Mouse (Mus musculus) embryonic facial prominence, embryonic 12.5 days (tissue): ENCODE measurements around the gene Mllt1. TPM values are rescaled to one million over a fixed set of nuclear protein-coding genes. Genes with fewer than 3 reads are reported as not detected.

Experiments
- ATAC-seq: fragments of 200-750 bp; cut with Nextera tagmentation; 2 replicates; pipeline ENCODE4 v1.8.0; 2017; ENCODE audit not compliant: insufficient number of reproducible peaks, insufficient read depth, low FRiP score, low TSS enrichment
- H3K27ac ChIP-seq: fragments of 300-500 bp; sonication (generic); 2 replicates; pipeline ENCODE4 v1.5.1; 2016; ENCODE audit warnings: mild to moderate bottlenecking
- H3K27me3 ChIP-seq: fragments of 300-500 bp; sonication (generic); 2 replicates; pipeline ENCODE4 v1.6.1; 2016; ENCODE audit warnings: mild to moderate bottlenecking, moderate library complexity
- H3K36me3 ChIP-seq: fragments of 300-500 bp; sonication (generic); 2 replicates; pipeline ENCODE4 v1.6.1; 2016; ENCODE audit warnings: mild to moderate bottlenecking
- H3K4me1 ChIP-seq: fragments of 300-500 bp; sonication (generic); 2 replicates; pipeline ENCODE4 v1.6.1; 2016
- H3K4me2 ChIP-seq: fragments of 300-500 bp; sonication (generic); replicated peaks from 2 replicates; pipeline ENCODE4 v1.6.1; 2016; ENCODE audit warnings: mild to moderate bottlenecking, moderate library complexity
- H3K4me3 ChIP-seq: fragments of 300-500 bp; sonication (generic); 2 replicates; pipeline ENCODE4 v1.5.1; 2016; ENCODE audit warnings: mild to moderate bottlenecking
- H3K9ac ChIP-seq: fragments of 300-500 bp; sonication (generic); 2 replicates; pipeline ENCODE4 v1.6.1; 2016; ENCODE audit warnings: mild to moderate bottlenecking, moderate library complexity
- H3K9me3 ChIP-seq: fragments of 300-500 bp; sonication (generic); 2 replicates; pipeline ENCODE4 v1.6.1; 2016; ENCODE audit warnings: mild to moderate bottlenecking, moderate library complexity
- WGBS: fragments of 180-500 bp; shearing (Covaris S2); methylation state at CpG from one replicate; pipeline ENCODE4 v1.1.7; 2016; 5-methylcytosine and 5-hydroxymethylcytosine counted together
- polyA plus RNA-seq: library from polyadenylated mRNA; unstranded; fragments of >200 nt; fragmentation: Nextera tagmentation; extraction: Ambion mirVana; gene quantifications from 2 replicates; pipeline ENCODE4 v1.2.1, GENCODE M21; 2016

Gene Mllt1
- polyA plus RNA-seq, 1 experiment from 2014 or later, result 97.2 TPM

GRCm38 (mm10) chr17:56902698-56903097 lies 32.5 kb downstream of the Mllt1 start:
- Histone ChIP-seq H3K4me1 (no peaks in the 10 kb centered on the region), H3K27ac (no peak overlapping the region), H3K4me2 (no peak overlapping the region), H3K36me3 (peaks cover 92% of the 10 kb centered on the region), H3K9ac (no peak overlapping the region), H3K4me3 (no peak overlapping the region), H3K27me3 (no peaks in the 10 kb centered on the region), H3K9me3 (no peaks in the 10 kb centered on the region)
- 79% methylated on average over 5 of the region's 5 CpGs for WGBS
- ATAC-seq, result no peak

DNA sequence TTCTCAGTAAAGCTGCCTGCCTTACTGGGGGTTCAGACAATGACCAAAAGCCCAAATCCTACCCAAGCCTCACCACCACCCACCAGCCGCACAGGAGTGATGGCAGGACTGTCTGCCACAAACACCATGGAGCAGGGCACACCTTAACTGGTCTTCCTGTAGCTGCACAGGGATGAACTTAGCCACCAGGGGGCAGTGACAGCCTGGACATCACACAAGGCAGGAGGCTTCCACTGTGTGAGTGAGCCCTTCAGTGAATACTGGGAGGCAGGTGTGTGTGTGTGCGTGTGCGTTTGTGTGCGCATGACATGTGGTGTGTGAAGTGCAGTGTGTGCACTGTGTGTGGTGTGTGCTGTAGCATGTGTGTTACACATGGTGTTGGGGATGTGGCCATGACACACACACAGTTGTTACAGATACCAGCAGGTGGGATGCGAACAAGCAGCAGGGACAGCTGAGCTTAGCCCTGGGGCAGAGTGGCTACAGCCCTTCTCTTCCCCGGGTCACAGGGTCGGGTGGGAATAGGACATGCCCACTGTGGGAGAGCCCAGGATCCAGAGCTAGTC lies 37.5 kb downstream of the Mllt1 start:
- 83% methylated on average over 7 of the region's 7 CpGs for WGBS
- peaks cover 97% of the 10 kb centered on the region for H3K36me3 ChIP-seq
- 0 out of 2 replicates have a peak, but pooled peaks have one; percentile 26 for ATAC-seq

DNA sequence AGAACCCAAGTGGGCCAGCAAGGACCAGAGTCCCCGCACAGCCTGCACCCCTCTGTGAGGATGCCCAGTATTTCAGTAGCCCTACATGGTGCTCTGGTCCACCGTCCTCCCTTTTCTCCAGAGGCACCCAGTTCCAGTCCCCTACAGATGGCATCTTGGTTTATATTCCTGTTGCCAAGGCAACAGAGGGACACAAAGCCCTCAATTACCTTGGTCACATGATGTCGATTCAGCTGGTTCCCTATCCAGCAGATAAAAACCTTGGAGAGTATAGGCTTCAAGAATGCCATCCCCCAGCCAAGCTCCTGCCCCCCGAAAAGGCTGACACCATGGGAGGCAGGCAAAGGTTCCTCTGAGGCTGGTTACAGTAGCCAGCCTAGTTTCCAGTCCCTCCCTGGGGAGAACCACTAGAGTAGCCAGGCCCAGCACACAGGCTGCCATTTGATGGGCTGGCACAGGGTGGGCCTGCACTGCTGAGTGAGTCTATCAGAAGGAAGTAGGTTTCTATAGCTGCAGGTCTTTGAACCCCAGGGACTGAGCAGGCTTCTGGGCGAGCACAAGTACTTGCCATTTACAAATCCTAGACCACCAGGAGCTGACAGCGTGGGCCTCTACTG lies 38.6 kb downstream of the Mllt1 start:
- WGBS, result 86% methylated on average over 6 of the region's 6 CpGs
- H3K9me3 ChIP-seq, result 0 out of 2 replicates have a peak, but pooled peaks cover 3% of the 10 kb centered on the region
- no peak for ATAC-seq
- H3K4me3 ChIP-seq, result no peak overlapping the region
- no peaks in the 10 kb centered on the region for H3K27me3 ChIP-seq
- H3K4me2 ChIP-seq, result no peak overlapping the region
- peaks cover 97% of the 10 kb centered on the region for H3K36me3 ChIP-seq
- no peaks in the 10 kb centered on the region for H3K4me1 ChIP-seq
- H3K27ac ChIP-seq, result no peak overlapping the region
- H3K9ac ChIP-seq, result no peak overlapping the region

More for the DNA sequence above, 37.5 kb downstream of the Mllt1 start:
- H3K4me1 ChIP-seq, result no peaks in the 10 kb centered on the region
- no peaks in the 10 kb centered on the region for H3K9me3 ChIP-seq
- no peak overlapping the region for H3K4me2 ChIP-seq
- H3K27me3 ChIP-seq, result no peaks in the 10 kb centered on the region
- H3K4me3 ChIP-seq, result no peak overlapping the region
- no peak overlapping the region for H3K9ac ChIP-seq
- H3K27ac ChIP-seq, result no peak overlapping the region

GRCm38 (mm10) chr17:56895368-56895918 lies 39.8 kb downstream of the Mllt1 start:
- peaks cover 89% of the 10 kb centered on the region for H3K36me3 ChIP-seq
- no peak overlapping the region for H3K27ac ChIP-seq
- no peaks in the 10 kb centered on the region for H3K4me1 ChIP-seq
- 91% methylated on average over 9 of the region's 9 CpGs for WGBS
- no peak for ATAC-seq
- 0 out of 2 replicates have a peak, but pooled peaks cover 3% of the 10 kb centered on the region for H3K9me3 ChIP-seq
- no peak overlapping the region for H3K9ac ChIP-seq
- H3K4me2 ChIP-seq, result no peak overlapping the region
- no peak overlapping the region for H3K4me3 ChIP-seq
- no peaks in the 10 kb centered on the region for H3K27me3 ChIP-seq

DNA sequence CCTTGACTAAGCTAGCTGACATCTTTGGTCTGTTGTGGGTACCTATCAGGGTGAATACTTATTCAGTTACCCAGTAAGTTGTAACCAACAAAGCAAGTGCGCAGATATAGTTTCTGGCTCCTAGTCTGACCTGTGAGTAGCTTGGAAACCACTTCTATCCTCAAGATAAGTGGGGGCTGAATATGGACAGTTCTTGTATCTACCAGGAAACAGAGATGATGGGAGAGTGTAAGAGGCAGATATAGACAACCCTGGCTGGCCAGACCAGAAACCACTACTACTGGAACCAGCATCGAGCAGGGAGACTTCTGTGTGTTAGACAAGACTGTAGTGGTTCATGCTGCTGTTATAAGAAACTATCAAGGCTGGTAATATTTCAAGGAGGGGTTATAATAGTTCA lies 45.2 kb downstream of the Mllt1 start:
- WGBS, result 95% methylated on average over 2 of the region's 2 CpGs
- H3K36me3 ChIP-seq, result peaks cover 58% of the 10 kb centered on the region

GRCm38 (mm10) chr17:56888050-56888449 lies 47.2 kb downstream of the Mllt1 start:
- H3K36me3 ChIP-seq, result peaks cover 38% of the 10 kb centered on the region
- 0 out of 2 replicates have a peak, but pooled peaks cover 3% of the 10 kb centered on the region for H3K9me3 ChIP-seq
- H3K27ac ChIP-seq, result no peak overlapping the region
- H3K4me1 ChIP-seq, result no peaks in the 10 kb centered on the region
- H3K27me3 ChIP-seq, result no peaks in the 10 kb centered on the region
- 97% methylated on average over 2 of the region's 3 CpGs for WGBS
- H3K4me2 ChIP-seq, result no peak overlapping the region
- no peak overlapping the region for H3K9ac ChIP-seq
- H3K4me3 ChIP-seq, result no peak overlapping the region
- no peak for ATAC-seq

More for the DNA sequence above, 45.2 kb downstream of the Mllt1 start:
- H3K4me2 ChIP-seq, result no peak overlapping the region
- H3K4me1 ChIP-seq, result no peaks in the 10 kb centered on the region
- no peak overlapping the region for H3K4me3 ChIP-seq
- H3K9me3 ChIP-seq, result 0 out of 2 replicates have a peak, but pooled peaks cover 3% of the 10 kb centered on the region
- ATAC-seq, result no peak
- H3K9ac ChIP-seq, result no peak overlapping the region
- no peak overlapping the region for H3K27ac ChIP-seq
- H3K27me3 ChIP-seq, result no peaks in the 10 kb centered on the region

GRCm38 (mm10) chr17:56884809-56885208 lies 50.4 kb downstream of the Mllt1 start:
- Histone ChIP-seq H3K27me3 (no peaks in the 10 kb centered on the region), H3K9ac (no peak overlapping the region), H3K36me3 (0 out of 2 replicates have a peak, but pooled peaks cover 15% of the 10 kb centered on the region), H3K4me3 (no peak overlapping the region), H3K9me3 (no peaks in the 10 kb centered on the region), H3K4me2 (no peak overlapping the region), H3K4me1 (no peaks in the 10 kb centered on the region), H3K27ac (no peak overlapping the region)
- ATAC-seq, result no peak
- WGBS, result 93% methylated on average over 17 of the region's 17 CpGs

DNA sequence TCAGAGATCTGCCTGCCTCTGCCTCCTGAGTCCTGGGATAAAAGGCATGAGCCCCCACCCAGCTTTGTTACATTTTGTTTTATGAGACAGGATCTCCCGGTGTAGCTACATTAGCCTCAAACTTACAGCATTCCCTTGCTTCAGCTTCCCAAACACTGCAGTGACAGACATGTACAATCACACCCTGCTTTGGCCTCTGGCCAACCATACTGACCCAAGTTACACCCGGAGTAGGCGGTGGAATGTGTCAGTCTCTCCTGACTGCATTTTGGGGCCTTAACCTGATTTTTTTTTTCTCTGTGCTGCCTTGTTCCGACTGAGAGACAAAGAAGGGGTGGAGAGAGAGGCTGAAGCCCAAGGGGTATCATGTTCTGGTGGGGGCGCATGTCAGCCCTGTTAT lies 50.9 kb downstream of the Mllt1 start:
- no peaks in the 10 kb centered on the region for H3K4me1 ChIP-seq
- no peak overlapping the region for H3K9ac ChIP-seq
- H3K4me2 ChIP-seq, result no peak overlapping the region
- no peak for ATAC-seq
- H3K27me3 ChIP-seq, result no peaks in the 10 kb centered on the region
- no peak overlapping the region for H3K27ac ChIP-seq
- 76% methylated on average over 5 of the region's 5 CpGs for WGBS
- H3K36me3 ChIP-seq, result 0 out of 2 replicates have a peak, but pooled peaks cover 10% of the 10 kb centered on the region
- H3K9me3 ChIP-seq, result no peaks in the 10 kb centered on the region
- H3K4me3 ChIP-seq, result no peak overlapping the region

GRCm38 (mm10) chr17:56883612-56884011 lies 51.6 kb downstream of the Mllt1 start:
- H3K9me3 ChIP-seq, result no peaks in the 10 kb centered on the region
- H3K27ac ChIP-seq, result no peak overlapping the region
- no peak for ATAC-seq
- no peak overlapping the region for H3K9ac ChIP-seq
- H3K27me3 ChIP-seq, result no peaks in the 10 kb centered on the region
- H3K4me3 ChIP-seq, result no peak overlapping the region
- 0 out of 2 replicates have a peak, but pooled peaks cover 3% of the 10 kb centered on the region for H3K36me3 ChIP-seq
- H3K4me1 ChIP-seq, result no peaks in the 10 kb centered on the region
- 0 out of 2 replicates have a peak overlapping the region, but pooled peaks have one; percentile 9 for H3K4me2 ChIP-seq
- 47% methylated on average over 17 of the region's 17 CpGs for WGBS

DNA sequence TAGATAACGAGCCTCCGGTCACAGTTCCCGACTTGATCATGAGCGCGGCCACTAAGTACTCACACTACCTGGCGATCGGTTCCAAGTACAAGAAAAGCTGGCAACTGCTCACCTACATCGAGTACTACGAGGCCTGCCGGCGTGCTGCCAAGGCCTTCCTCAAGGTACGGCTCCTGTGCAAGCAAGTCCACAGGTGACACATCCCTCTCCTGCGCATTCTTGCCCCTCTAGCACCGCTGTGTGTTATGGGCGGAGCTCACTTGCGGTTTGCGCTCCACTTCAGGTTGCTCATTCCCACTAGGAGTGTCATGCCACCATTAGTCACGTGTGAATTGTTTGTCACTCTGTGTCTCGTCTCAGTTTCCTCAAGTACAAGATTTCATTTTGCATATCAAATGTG lies 57.8 kb downstream of the Mllt1 start:
- WGBS, result 92% methylated on average over 19 of the region's 19 CpGs
- no peaks in the 10 kb centered on the region for H3K9me3 ChIP-seq
- no peak for ATAC-seq
- no peaks in the 10 kb centered on the region for H3K27me3 ChIP-seq
- no peak overlapping the region for H3K4me2 ChIP-seq
- H3K4me1 ChIP-seq, result no peaks in the 10 kb centered on the region
- H3K9ac ChIP-seq, result no peak overlapping the region
- H3K36me3 ChIP-seq, result no peaks in the 10 kb centered on the region
- no peak overlapping the region for H3K27ac ChIP-seq
- H3K4me3 ChIP-seq, result no peak overlapping the region

DNA sequence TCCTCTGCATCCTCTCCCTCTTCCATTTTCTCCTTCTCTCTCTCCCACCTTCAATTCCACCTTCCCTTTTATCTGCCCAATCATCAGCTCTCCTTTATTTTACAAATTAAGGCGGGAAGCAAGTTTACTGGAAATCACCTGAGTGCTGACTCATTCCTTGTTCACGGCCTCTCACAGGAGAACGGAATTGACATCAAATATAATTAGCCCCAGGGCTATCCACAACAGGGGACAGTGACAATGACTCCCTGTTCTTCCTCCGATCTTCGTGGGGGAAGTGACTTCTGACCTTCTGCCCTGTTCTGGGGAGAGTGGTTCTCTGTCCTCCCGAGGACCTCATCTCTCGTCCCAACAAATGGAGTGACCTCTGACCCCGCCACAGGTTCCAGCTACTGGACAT lies 58.2 kb downstream of the Mllt1 start:
- no peak overlapping the region for H3K4me3 ChIP-seq
- ATAC-seq, result no peak

GRCm38 (mm10) chr17:56876465-56876864 lies 58.8 kb downstream of the Mllt1 start:
- Histone ChIP-seq H3K4me2 (no peak overlapping the region), H3K27me3 (no peaks in the 10 kb centered on the region), H3K4me3 (no peak overlapping the region), H3K9me3 (no peaks in the 10 kb centered on the region), H3K9ac (no peak overlapping the region), H3K4me1 (no peaks in the 10 kb centered on the region), H3K36me3 (no peaks in the 10 kb centered on the region), H3K27ac (no peak overlapping the region)
- ATAC-seq, result no peak
- WGBS, result 89% methylated on average over 3 of the region's 3 CpGs

More for the DNA sequence above, 58.2 kb downstream of the Mllt1 start:
- Histone ChIP-seq H3K27me3 (no peaks in the 10 kb centered on the region), H3K4me2 (no peak overlapping the region), H3K36me3 (no peaks in the 10 kb centered on the region), H3K9me3 (no peaks in the 10 kb centered on the region), H3K9ac (no peak overlapping the region), H3K27ac (no peak overlapping the region), H3K4me1 (no peaks in the 10 kb centered on the region)
- WGBS, result 45% methylated on average over 8 of the region's 8 CpGs
